Mouse (Mus musculus) thymus, postnatal 10 days (tissue): Measurements from ENCODE around the gene Myo3b.
"Not testable (repeated sequence)": the region's sequence is repeated elsewhere in the genome, so short reads cannot be mapped to it uniquely, and the experiment has no call there.

Experiments
- DNase-seq, 2 experiments: peaks; one replicate each; pipeline ENCODE4 v3.0.0; 2021; ENCODE audit warnings: low spot score in 2 of 2

The Myo3b gene

GRCm38 (mm10) chr2:70195418-70196248, 156.7 kb downstream of the Myo3b start:
- no peak for DNase-seq

DNA sequence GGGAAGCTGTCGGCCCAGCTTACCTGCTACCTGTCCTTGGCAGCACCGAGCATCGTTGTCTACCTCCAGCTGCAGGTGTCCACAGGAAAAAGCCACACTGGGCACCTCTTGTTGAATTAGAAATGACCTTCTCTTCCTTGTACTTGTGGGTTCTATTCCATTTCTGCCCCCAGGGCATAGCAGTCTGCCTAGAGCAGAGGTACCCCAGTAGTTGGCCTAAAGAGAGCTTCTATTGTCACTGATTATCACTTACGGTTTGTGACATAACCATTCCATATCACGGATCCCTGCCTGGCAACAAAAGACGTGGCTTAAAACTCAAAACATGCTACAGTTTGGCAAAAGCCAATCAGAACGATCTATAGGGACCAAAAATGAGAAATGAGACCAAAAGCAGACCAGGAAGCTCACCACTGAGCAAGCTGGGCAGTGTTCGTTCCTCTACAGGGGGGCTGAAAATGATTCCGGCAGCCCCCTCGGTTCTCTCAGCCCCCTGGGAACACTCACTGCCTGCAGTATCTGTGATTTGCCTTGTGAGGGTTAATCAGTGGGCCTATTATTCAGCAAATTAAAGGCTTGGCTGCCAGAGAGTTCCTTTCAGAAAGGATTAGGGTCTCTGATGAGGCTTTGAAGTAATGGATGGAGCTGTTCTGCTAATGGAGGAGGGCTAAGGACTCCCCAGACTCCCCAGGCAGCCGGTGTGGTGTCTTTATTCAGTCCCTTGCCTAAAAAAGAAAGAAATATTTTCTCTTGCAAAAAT, 163.1 kb downstream of the Myo3b start:
- DNase-seq, result no peak

DNA sequence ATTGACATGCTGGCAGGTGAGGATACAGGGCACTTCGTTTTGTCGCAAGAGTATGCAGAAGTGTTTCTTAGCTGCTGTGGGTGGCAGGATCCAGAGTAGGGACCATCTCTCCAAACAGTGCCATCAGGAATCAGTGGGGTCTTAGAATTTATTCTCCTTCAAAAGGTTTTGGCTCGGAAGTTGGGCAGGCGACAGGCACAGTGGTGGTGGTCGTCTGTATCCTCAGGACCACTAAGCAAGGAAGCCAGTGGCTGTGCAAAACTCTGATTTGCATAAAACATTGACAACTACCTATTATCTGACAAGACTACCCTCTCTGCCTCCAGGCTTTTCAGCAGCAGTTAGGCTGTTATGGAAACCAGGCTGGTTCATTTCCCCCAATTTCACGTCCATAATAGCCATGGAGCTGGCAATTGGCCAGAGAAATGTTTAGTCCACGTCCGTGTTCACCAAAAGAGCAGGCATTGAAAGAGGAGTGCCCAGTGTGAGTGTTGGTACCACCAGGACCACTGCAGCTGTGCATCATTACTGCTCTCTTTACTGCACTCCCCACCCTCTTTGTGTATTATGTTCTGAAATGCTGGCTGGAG, 163.7 kb downstream of the Myo3b start:
- DNase-seq, result no peak

DNA sequence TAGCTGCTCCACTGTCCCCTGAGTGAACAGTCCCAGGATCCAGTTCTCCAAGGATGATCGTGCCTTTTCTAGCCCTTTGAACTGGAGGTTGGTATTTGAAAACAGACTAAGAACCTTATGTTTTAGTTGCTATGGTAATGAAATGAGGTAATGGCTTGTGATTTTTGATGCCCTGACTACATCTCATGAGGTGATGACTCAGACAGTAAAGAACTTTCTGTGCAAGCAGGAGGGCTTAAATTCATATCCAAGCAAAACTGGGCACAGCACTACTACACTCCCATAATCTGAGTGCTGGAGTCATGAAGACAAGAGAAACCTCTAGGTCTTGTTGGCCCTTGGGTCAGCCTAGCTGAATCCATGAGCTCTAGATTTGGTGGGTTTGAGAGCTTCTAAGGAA, 169.5 kb downstream of the Myo3b start:
- no peak for DNase-seq

DNA sequence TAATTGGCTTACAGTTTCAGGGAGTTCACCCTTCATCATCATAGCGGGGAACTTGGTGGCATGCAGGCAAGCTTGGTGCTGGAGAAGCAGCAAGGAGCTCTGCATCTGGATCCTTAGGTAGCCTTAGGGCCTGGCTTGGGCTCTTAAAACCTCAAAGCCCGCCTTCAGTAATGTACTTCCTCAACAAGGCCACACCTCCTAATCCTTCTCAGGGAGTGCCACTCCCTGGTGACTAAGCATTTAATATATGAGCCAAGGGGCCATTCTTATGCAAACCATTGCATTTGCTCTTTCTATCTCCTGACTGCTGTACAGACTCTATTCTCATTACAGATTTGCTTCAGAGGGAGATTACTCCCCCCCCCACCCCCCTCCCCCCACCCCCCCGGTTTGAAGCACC, 170.9 kb downstream of the Myo3b start:
- no peak for DNase-seq

GRCm38 (mm10) chr2:70210427-70211332, 171.8 kb downstream of the Myo3b start:
- DNase-seq, result no peak

- DNase-seq, result no peak
These were observed 175.5 kb downstream of the Myo3b start for GRCm38 (mm10) chr2:70214401-70214800.

GRCm38 (mm10) chr2:70217800-70218199, 178.9 kb downstream of the Myo3b start:
- no peak for DNase-seq

- DNase-seq, result no peak
These were observed 179.5 kb downstream of the Myo3b start for GRCm38 (mm10) chr2:70218469-70218868.

GRCm38 (mm10) chr2:70226679-70227078, 187.8 kb downstream of the Myo3b start:
- peak in 1 of 2 experiments; percentile 11 for DNase-seq

DNA sequence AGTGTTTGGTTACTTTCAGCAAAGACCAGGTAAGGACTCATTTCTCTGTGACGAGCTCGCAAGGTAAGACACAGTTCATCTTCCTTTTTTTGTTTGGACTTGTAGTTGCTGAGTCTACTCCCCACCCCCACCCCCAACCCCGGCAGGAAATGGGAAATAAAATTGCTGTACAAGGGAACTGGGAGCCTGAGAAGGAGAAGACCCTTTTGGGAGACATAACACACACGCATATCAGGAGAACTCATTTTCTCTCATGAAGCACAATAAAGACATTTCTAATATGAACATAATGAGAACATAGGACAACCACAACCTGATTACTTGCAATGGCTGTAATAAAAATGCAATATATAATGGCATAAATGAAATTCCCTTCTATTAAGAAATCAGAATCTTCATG, 195.5 kb downstream of the Myo3b start:
- DNase-seq, result not testable (repeated sequence)

DNA sequence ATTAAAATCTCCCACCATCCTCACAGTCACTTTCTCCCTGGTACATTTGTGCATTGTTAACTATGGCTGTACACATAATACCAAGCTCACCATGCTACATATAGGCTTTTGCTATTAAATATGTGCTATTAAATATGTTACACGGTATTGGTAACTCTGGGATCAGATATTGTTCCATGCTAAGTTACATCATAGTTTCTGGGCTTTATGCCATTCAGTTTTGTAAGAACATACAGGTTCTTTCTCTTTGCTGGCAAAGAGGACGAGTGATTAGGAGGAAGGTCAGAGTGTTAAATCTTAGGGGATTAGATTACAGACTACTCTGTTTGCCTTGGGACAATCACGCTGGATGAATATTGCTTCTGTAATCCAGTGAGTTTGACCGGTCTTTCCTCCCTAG, 207.1 kb downstream of the Myo3b start:
- no peak for DNase-seq

DNA sequence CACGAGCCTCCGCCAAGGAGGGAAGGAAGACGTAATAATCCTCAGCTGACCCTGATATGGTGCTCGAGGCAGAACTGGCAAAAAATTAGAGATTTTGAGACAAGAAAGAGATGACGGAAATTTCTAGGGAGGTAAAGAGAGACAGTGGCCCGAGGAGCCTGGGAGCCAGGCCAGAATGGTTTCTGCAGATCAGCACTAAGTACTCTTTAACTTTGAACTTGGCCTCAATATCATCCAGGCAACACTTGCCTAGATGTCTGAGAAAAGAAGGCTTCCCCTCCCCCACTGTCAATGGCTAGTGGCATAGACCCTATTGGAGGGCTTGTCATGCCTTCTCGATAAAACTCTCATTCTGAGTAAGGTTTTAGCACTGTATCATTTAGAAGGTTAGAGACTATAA, 209.7 kb downstream of the Myo3b start:
- no peak for DNase-seq

GRCm38 (mm10) chr2:70249872-70250271, 210.9 kb downstream of the Myo3b start:
- DNase-seq, result no peak

GRCm38 (mm10) chr2:70251256-70251655, 212.3 kb downstream of the Myo3b start:
- no peak for DNase-seq

DNA sequence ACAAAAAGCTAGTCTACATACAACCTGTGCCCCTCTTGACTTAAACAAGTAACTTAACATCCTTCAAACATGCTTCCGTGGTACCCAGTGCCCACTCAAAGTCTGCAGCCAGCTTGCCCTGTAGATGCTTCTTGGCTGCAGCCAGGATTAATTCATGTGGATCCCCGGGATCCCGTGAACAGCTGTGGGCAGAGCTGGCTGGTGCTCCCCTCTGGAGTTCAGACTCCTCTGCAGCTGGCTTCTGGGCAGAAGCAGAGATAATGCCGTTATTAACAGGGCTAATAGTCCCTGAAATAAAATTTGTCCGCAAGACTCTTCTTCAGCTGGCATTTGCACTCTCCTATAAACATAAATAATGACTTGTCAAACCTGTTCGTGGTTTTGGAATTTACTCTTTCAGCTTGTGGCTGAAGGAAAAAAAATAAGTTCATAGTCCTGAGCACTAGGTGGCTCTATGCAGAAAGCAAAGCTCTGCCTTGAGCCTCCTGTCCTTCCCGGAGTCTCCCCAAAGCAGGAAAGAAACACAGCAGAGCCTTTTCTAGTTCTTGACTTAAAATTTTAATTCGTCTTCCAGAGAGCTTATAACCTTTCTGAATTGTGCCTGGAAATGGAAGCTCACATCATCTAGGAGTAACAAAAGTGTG, 220.6 kb downstream of the Myo3b start:
- no peak for DNase-seq

DNA sequence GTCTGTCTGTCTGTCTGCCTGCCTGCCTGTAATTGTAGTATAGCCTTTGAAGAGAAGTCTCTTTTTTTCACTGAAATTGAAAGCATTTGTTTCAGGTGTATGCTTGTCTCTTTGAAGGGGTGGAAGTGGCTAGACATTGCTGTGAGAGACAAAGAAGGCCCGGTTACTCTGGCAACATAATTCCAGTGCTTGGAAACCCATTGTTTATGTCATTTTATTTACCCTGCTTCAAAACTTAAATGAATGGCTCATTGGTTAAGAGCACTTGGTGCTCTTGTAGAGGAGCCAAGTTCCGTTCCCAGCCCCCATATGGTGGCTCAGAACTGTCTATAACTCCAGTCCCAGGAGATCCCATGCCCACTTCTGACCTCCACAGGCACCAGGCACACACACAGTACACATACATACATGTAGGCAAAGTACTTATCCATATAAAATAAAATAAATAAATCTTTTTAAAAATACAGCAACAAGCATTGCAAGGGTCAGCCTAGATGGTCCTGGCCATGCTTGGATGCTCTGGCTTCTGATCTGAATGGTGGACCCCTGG, 221.8 kb downstream of the Myo3b start:
- DNase-seq, result no peak

GRCm38 (mm10) chr2:70261703-70262564, 223.0 kb downstream of the Myo3b start:
- peak; percentile 15 to 18 for DNase-seq

GRCm38 (mm10) chr2:70262565-70263082, 223.7 kb downstream of the Myo3b start:
- DNase-seq, result no peak
